Mouse (Mus musculus) erythroblast, adult 5-6 weeks (primary cell): ENCODE data around the gene Vps35l. TPM values are rescaled to one million over a fixed set of nuclear protein-coding genes. Genes with fewer than 3 reads are reported as not detected.

ENCODE experiments used
- ATAC-seq: replicated peaks from 2 replicates; pipeline ENCODE4 v1.8.0; 2016; ENCODE audit warnings: moderate number of reproducible peaks, mild to moderate bottlenecking, moderate TSS enrichment, inconsistent platforms; ENCODE audit not compliant: poor library complexity, low FRiP score, severe bottlenecking
- total RNA-seq, 2 experiments: library from RNA; stranded (forward) in 1 of 2; stranded (reverse) in 1 of 2; fragments of 150-400 nt in 1 of 2; fragments of 200-764, 138-1000 nt in 1 of 2; gene quantifications; 2 replicates each; pipeline versions ENCODE4 v1.2.3 to v1.2.4; 2015 to 2017; ENCODE audit warnings: low replicate concordance in 2 of 2

Gene Vps35l
- total RNA-seq, 2 experiments from 2014 or later: 18.1 to 28.6 TPM

DNA sequence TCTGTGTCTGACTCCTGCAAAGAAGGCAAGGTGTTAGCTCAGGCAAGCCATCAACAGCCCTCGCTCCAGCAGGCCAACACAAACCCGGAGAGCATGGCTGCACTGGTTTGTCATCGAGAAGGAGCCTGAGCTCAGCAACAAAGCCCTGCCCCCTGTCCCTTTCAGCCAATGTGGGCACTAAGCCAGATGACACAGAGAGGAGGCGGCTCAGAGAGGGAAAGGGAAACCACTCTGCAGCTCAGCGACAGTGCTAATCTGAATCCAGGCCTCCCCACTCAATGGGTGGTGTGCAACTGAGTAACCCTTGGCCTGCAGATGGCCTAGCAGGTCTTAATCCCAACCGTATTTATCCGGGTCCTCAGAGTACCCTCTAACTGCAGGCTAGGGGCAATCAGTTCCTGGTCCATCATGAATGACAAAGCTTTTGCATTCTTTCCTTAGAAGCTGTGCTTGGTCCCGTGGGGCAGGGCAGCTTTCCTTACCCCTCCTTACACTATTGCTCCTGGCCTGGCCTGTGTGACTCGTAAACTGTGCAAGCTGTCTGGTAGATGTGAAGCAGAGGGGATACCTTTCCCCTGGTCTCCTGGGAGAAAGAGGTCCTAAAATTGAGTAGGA is 110.8 kb downstream of the Vps35l start:
- no peak for ATAC-seq

DNA sequence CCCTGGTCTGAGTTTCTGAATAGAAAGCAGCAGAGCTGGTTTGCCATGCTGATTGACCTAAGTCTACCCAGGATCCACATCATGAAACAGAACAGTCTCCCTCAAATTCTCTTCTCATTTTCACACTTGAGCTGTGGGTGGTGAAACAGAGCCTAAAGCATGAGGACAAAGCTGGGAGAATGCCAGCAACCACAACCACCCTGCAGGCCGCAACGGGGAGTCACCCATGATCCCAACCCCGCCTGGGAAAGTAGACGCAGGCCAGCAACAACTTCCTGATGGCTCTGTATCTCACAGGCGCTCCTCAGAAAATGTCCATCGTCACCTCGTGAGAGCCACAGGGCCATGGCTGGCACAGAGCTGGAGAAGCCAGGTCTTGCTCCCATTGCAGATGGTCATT is 111.5 kb downstream of the Vps35l start:
- ATAC-seq: no peak

DNA sequence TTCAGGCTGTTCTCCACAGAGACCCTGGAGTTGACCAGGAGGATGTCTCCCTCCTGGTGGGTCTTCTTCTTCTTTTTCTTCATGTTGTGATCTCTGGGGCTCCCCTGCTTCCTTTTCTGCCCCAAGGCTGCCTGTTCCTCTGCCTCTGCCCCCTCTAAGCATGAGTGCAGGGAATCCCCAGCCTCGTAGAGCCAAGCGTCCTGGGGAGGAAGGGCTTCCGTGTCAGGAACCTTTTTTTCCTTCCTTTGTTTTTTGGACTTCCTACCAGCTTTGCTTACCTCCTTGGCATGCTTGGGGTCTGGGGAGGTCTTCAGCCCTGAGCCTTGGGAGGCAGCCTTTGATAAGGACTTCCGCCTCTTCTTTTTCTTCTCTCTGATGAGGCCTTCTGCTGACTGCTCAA is 112.6 kb downstream of the Vps35l start:
- ATAC-seq: no peak

DNA sequence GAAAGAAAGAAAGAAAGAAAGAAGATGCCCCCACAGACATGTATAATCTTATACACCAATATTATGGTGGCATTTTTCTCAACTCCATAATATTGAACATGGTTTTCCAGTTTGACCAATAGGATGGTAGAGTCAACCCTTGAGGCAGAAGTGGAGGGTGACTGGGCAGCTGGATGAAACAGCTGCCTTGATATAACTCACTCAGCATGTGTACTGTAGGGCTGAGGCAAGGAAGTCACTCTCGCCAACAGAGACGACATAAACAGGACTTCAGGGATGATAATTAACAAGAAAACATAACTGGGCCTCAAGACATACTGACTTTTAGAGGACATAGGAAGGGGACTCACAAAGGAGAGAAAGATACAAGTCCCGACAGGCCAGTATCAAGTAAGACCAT is 114.6 kb downstream of the Vps35l start:
- 0 out of 2 replicates have a peak, but pooled peaks have one; percentile 23 for ATAC-seq

DNA sequence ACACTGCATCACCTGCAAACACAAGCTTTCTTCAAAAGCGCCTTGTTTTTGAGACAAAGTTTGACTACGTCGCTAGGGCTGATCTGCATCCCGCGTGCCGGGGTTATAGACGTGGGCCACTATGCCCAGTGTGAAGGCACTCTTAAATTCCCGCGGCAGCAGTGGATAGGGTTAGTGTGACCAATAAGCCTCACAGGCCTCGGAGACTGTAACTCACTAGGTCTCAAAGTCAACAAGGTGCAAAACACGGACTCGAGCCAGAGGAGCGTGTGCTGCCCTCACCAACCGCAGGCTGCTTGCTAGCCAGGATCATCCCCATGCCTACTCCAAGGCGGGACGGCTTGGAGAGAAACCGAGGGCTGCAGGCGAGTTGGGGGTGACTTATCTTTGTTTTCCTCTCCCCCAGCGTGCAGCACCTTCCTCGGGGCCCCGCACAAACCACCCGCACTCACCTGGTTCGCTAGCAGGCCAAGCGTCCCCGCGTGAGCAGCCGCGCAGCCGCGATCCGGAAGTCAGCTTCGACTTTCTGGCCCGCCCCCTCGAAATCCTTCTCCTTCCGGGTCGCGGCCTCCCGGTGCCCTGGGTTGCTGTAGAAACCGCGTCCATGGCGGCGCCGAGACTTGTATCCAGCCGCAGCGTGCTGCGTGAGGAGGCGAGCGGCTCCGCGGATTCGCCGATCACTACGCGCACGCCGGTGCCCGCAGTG is 115.3 kb downstream of the Vps35l start, which contains the start of gene Iqck:
TSS of gene Iqck (plus strand) at position 582 of the 706 bp plus-strand sequence.
- ATAC-seq: peak; percentile 94

DNA sequence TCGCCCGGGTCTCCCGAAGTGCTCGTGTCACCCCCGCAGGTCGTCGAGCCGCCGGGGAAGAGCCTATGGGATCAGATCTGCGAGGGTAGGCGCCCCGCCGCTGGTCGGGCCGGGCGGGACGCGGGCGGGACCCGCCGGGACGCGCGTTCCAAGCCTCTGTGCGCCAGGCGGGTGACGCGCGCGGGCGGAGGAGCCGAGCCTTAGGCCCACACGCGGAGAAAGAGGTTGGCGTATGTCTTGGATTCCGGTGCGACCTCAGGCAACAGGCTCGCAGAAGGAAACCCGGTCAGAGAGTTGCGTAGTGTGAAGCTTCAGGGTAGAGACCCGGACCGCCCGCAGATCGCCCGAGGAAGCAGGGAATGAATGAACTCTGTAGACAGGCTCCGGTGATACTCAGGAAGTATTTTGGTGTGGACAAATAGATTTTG is 115.9 kb downstream of the Vps35l start, which contains the start of gene Knop1:
TSS of gene Knop1 (minus strand) at position 378 of the 428 bp plus-strand sequence.
- peak; percentile 15; the same call in 1 of the 2 replicates for ATAC-seq

DNA sequence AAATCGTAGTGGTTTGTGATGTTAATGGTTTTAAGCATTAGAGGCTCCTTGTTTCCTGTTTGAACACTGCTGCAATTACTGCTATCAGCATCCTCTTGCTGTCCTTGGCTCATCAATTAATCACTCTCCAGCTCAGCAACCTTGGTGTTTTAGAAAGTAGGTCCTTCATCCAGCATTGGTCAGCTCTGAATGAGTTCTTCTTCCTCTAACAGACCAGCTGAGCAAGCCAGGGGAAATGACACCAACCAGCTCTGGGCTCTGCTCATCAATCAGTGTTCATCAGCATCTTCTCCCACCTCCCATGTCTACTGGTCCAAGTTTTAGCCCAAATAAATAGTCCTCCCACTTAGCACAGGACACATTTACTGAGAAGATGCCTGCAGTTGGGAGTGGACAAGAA is 118.6 kb downstream of the Vps35l start:
- ATAC-seq: no peak

DNA sequence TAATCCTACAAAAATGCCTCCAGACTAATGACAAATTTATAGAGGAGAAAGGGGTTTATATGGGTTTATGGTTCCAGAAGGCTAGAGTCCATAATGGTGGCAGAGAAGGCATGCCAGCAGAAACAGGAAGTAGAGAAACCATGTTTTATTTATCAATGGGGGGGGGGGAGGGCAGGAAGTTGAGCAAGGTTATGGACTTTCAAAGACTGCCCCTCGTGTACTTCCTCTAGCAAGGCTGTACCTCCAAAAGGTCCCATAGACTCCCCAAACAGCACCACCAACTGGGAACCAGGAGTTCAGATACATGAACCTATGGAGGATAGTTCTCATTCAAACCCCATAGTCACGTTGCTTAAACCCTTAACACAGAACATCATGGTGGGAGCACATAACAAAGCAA is 125.3 kb downstream of the Vps35l start:
- no peak for ATAC-seq

DNA sequence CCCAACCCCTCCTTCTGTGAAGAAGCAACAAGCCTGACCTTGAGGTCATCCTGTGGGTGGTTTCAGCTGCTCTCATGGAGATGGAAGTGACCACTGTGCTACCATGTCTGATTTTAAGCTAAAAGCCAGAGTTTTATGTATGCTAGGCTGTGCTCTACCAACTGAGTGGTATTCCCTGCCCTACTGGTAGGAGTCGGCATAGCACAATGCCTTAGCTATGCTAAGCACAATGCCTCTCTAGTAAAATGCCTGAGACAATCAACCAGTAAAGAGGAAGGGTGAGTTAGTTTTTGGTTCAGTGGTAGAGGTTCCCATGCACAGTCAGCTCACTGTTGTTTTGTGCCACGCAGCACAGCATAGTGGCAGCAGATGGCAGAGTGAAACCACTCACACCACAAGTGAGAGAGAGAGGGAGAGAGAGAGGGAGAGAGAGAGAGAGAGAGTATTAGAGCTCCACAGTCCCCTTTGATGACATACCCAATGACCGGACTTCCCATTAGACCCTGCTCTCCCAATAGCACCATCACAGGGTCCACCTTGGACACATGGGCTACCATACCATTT is 139.5 kb downstream of the Vps35l start:
- ATAC-seq: no peak

DNA sequence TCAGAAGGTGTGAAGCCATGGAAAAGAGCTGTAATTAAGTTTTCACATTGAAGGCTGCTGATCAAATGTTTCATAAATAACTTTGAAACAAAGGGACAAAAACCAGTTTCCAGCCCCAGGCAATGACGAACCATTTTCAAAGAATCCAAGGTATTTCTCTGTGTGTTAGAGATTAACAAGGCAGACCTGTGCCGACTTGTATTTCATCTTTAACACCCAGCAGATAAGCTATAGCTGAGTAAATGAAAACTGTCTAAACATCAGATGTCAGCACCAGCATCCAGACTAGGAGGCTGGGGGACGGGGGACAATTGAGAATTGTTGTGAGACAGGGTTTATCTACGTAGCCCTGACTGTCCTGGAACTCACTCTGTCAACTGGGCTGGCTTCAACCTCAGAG is 143.9 kb downstream of the Vps35l start:
- ATAC-seq: no peak

DNA sequence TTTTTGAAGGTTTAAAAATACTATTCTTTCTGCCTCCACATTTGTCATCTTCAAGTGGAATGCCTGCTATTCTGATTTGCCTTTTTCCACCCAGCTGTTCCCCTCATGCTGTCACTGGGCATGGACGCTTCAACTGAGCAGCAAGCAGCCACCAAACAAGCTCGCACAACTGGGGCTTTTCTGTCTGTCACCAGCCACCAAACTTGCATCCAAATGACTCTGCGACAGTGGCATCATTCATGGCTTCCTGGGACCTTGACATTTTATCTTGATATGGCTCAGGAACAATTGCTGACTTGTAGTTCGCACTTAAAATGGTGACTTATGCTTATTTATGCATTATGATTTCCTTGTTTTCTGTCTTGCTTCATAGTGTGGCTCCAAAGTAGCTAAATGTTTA is 144.9 kb downstream of the Vps35l start:
- no peak for ATAC-seq

DNA sequence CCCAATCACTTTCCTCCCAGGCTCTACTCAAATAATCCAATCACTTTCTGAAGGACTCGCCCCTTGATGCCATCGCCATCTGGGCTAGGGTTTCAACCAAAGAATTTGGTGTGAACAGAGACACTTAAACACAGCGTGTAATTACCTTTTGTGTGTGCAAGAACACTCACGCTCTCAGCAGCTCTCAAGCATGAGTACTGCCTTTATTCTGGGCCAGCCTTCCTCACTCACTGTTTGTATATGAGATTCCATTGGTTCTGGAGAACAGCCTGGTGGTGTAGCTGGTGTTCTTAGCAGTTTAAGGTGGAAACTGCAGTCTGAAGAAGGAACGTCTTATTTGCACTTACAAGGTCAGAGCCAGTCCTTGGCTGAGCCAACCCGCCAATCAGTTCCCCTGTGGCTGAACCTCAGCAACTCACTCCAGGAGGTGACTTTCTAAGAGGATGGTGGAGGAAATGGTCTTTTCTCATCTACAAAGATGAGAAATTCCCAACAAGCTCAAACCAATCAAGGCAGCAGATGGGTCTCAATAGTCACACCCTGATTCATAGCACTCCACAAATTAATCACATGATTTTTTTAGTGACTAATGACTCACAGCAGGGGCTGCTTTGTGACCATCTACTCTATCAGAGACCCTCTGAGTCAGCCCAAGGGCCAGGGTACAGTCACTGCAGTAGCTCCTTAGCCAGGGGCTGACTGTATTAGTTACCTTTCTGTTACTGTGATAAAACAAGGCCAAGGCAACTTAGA is 147.5 kb downstream of the Vps35l start:
- no peak for ATAC-seq

DNA sequence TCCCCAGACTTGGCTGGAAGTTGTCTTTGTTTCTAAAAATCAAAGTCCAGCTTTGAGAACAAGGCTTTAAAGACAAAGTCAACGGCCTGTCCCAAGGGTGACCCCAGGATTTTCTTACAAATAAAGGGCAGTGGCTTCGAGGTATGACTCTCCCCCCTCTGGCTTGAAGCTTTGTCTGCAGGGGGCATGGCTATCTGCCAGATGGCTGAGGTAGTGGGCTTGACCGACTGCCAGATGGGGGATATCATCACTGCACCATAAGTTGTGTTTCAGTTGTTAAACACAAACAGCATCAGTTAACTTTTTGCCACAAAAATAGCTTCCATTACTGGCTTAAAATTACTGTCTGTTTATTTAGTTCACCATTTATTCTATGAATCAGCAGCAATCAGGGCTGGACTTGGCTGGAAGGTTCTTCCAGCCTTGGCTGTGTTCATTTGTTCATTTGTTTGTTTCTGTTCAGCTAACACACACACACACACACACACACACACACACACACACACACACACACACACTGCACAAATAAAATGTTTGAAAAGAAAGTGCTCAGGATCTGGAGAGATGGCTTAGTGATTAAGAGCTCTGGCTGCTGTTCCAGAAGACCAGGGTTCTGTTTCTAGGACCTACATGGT is 149.1 kb downstream of the Vps35l start:
- ATAC-seq: no peak

Other genes with a start within 250 kb of the Vps35l start
- gene Itpripl2, start 248.3 kb upstream of the Vps35l start, total RNA-seq (2015; ENCODE audit: low replicate concordance): 5.0 and 5.6 TPM in 2 replicates
- 5.5 and 6.6 TPM in 2 replicates for gene Itpripl2, start 248.3 kb upstream of the Vps35l start, total RNA-seq (2017; ENCODE audit: low replicate concordance)
- gene Coq7, start 206.9 kb upstream of the Vps35l start, total RNA-seq (2015; ENCODE audit: low replicate concordance): 8.5 and 8.6 TPM in 2 replicates
- gene Coq7, start 206.9 kb upstream of the Vps35l start, total RNA-seq (2017; ENCODE audit: low replicate concordance): 2.2 and 5.3 TPM in 2 replicates
- not detected in 2 replicates for gene Tmc7, start 155.5 kb upstream of the Vps35l start, total RNA-seq (2015; ENCODE audit: low replicate concordance)
- 0.14 TPM in 1 of 2 replicates, not detected in the other for gene Tmc7, start 155.5 kb upstream of the Vps35l start, total RNA-seq (2017; ENCODE audit: low replicate concordance)
- not detected in 2 replicates for gene Tmc5, start 142.9 kb upstream of the Vps35l start, total RNA-seq (2015; ENCODE audit: low replicate concordance)
- not detected in 2 replicates for gene Tmc5, start 142.9 kb upstream of the Vps35l start, total RNA-seq (2017; ENCODE audit: low replicate concordance)
- gene Gde1, start 34.4 kb upstream of the Vps35l start, total RNA-seq (2015; ENCODE audit: low replicate concordance): 17.1 and 23.0 TPM in 2 replicates
- 11.6 and 19.3 TPM in 2 replicates for gene Gde1, start 34.4 kb upstream of the Vps35l start, total RNA-seq (2017; ENCODE audit: low replicate concordance)
- gene Ccp110, start 27.7 kb upstream of the Vps35l start, total RNA-seq (2015; ENCODE audit: low replicate concordance): 18.3 and 25.1 TPM in 2 replicates
- 20.1 and 27.7 TPM in 2 replicates for gene Ccp110, start 27.7 kb upstream of the Vps35l start, total RNA-seq (2017; ENCODE audit: low replicate concordance)
- not detected in 2 replicates for gene Iqck, start 115.5 kb downstream of the Vps35l start, total RNA-seq (2015; ENCODE audit: low replicate concordance)
- not detected in 2 replicates for gene Iqck, start 115.5 kb downstream of the Vps35l start, total RNA-seq (2017; ENCODE audit: low replicate concordance)
- gene Knop1, start 116.0 kb downstream of the Vps35l start, total RNA-seq (2015; ENCODE audit: low replicate concordance): 5.2 and 9.0 TPM in 2 replicates
- 7.2 and 7.4 TPM in 2 replicates for gene Knop1, start 116.0 kb downstream of the Vps35l start, total RNA-seq (2017; ENCODE audit: low replicate concordance)